Mouse (Mus musculus): ENCODE data around the gene Smdt1.

DNA sequence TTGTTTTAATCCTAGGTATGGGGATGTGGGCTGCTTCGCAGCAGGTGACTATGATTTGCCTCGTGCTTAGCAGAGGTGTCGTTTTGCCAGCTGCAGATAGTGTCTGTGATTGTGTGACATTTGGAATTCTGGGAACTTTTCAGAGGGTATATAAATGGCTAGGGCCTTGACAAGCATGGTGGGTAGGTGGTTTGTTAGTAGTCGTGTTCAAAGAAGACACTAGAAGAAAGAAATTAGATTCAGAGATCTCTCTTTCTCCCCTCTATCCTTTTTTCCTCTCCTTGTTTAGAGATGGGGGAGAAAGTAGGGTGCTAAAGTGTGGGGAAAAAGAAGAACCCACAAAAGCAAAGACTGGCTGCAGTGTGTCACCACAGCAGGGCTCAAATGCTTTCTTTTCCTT, 29.4 kb downstream of the Smdt1 start:
- no peak for TF ChIP-seq POLR2A (IDR thresholded peaks at IDR 0.05; ENCODE audit: insufficient read depth, low read length)
- no peak for TF ChIP-seq CTCF (IDR thresholded peaks at IDR 0.05; ENCODE audit: low read depth, low read length)
- no peak for TF ChIP-seq EP300 (IDR thresholded peaks at IDR 0.05; ENCODE audit: insufficient read depth, low read depth, low read length)

Measured in ES-Bruce4 (cell line).